Mouse (Mus musculus) G1E (cell line): ENCODE measurements around the gene Pon1.

ENCODE experiments used
- CTCF ChIP-seq: IDR thresholded peaks from 2 replicates; pipeline ENCODE4 v1.5.1; 2012; ENCODE audit warnings: low read depth, low read length, inconsistent platforms, mixed read lengths
- GATA1 ChIP-seq: IDR thresholded peaks from 2 replicates; pipeline ENCODE4 v1.6.1; 2012; ENCODE audit warnings: borderline replicate concordance, low read length, inconsistent platforms, mixed read lengths
- GATA2 ChIP-seq: IDR thresholded peaks from 2 replicates; pipeline ENCODE4 v1.6.1; 2012; ENCODE audit warnings: low read depth, low read length, inconsistent platforms, borderline replicate concordance
- POLR2AphosphoS5 ChIP-seq: IDR thresholded peaks from 2 replicates; pipeline ENCODE4 v1.6.1; 2012; ENCODE audit warnings: low read depth, low read length, inconsistent platforms; ENCODE audit not compliant: insufficient replicate concordance
- TAL1 ChIP-seq: conservative IDR thresholded peaks from 2 replicates; pipeline ENCODE4 v1.6.1; 2012; ENCODE audit warnings: low read depth, low read length, inconsistent platforms, mixed read lengths

- TF ChIP-seq CTCF, result no peak
- no peak for TF ChIP-seq GATA1
- no peak for TF ChIP-seq POLR2AphosphoS5
- TF ChIP-seq TAL1, result no peak
- no peak for TF ChIP-seq GATA2
These were observed 54.1 kb downstream of the Pon1 start for GRCm38 (mm10) chr6:5139666-5140065.
